In the genomic region with DNA sequence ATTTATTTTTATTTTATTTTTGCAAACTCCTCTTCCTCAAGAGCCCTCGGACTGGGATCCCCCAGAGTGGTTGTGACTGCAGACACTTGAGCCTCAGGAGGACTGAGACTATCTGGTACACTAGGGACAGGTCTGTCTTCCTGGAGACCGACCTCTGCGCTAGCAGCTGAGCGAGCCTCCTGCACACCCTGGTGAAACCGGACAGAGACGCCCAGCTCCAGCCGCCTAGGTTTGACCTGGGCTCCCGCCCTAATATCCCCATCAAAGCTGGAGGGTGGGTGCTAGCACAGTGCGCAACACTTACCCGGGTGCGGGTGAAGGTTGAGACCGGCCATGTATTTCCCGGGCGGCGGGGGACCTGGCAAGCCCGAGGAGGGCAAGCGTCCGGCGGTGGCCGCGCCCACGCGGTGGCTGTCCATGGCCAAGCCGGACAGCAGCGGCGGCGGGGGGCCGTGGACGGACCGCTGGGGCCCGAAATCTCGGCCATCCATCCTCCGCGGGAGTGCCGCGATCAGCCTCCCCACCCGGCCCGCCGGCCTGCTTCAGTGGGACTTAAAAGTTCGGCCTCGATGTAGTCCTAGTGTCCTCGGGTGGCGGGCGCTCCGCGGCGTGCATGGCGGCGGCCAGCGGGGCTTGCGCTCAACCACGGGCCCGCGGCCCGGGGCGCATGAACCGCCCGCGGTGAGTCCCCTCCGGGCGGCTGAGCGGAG, we compare ENCODE assay signal across 8 mouse cellular contexts. TPM values are rescaled to one million over a fixed set of nuclear protein-coding genes. Genes with fewer than 3 reads are reported as not detected.
A peak's percentile ranks its signal among the peaks of the same experiment; 100 is the strongest.
DNase-seq lines count a peak whose midpoint lies in the region; ATAC-seq lines count a peak whose summit lies in the region.

No protein-coding gene starts in this region.

- H3K27me3 ChIP-seq in erythroblast, embryonic 14.5 days (ENCODE audit: control insufficient read depth): peaks cover 100% of the 10 kb centered on the region
- no peaks in the 10 kb centered on the region for H3K27me3 ChIP-seq in forebrain, embryonic 14.5 days (replicated peaks; ENCODE audit: control insufficient read depth, insufficient read depth, low read length)
- no peaks in the 10 kb centered on the region for H3K27me3 ChIP-seq in hindbrain, embryonic 10.5 days (ENCODE audit: insufficient read depth, poor library complexity, severe bottlenecking)
- no peaks in the 10 kb centered on the region for H3K27me3 ChIP-seq in limb, embryonic 12.5 days
- no peaks in the 10 kb centered on the region for H3K27me3 ChIP-seq in midbrain, embryonic 16.5 days (ENCODE audit: control insufficient read depth, insufficient read depth, low read depth, low read length)

- peak; percentile 59 for DNase-seq in adrenal gland, postnatal 25 days
- no peak for DNase-seq in forebrain, embryonic 14.5 days (ENCODE audit: low spot score)
- DNase-seq in hindbrain, embryonic 10.5 days (ENCODE audit: low spot score): peak; percentile 57
- peak; percentile 38 for DNase-seq in urinary bladder, postnatal 10 days (ENCODE audit: low spot score)

- ATAC-seq in erythroblast, adult 5-6 weeks (replicated peaks; ENCODE audit: low FRiP score, poor library complexity, severe bottlenecking): no peak
- ATAC-seq in forebrain, embryonic 14.5 days: no peak
- ATAC-seq in limb, embryonic 12.5 days (ENCODE audit: insufficient number of reproducible peaks, insufficient read depth, low FRiP score, low TSS enrichment, low read depth): no peak
- ATAC-seq in midbrain, embryonic 16.5 days: no peak

- peaks cover 20% of the 10 kb centered on the region; the same call in 1 of the 2 replicates for H3K9me3 ChIP-seq in erythroblast, embryonic 14.5 days (ENCODE audit: control insufficient read depth, low read length)
- H3K9me3 ChIP-seq in forebrain, embryonic 14.5 days (replicated peaks; ENCODE audit: control insufficient read depth, low read length): no peaks in the 10 kb centered on the region
- H3K9me3 ChIP-seq in hindbrain, embryonic 10.5 days: no peaks in the 10 kb centered on the region
- H3K9me3 ChIP-seq in limb, embryonic 12.5 days: no peaks in the 10 kb centered on the region
- no peaks in the 10 kb centered on the region for H3K9me3 ChIP-seq in midbrain, embryonic 16.5 days (replicated peaks; ENCODE audit: control insufficient read depth, low read length, poor library complexity, severe bottlenecking)

- H3K4me2 ChIP-seq in forebrain, embryonic 14.5 days (ENCODE audit: low read length): peak overlapping the region; percentile 99
- peak overlapping the region; percentile 93 for H3K4me2 ChIP-seq in limb, embryonic 12.5 days
- peak overlapping the region; percentile 98 for H3K4me2 ChIP-seq in midbrain, embryonic 16.5 days (ENCODE audit: low read length)

- H3K27ac ChIP-seq in forebrain, embryonic 14.5 days (ENCODE audit: low read depth, low read length): peak overlapping the region; percentile 100
- H3K27ac ChIP-seq in hindbrain, embryonic 10.5 days: peak overlapping the region; percentile 100
- H3K27ac ChIP-seq in limb, embryonic 12.5 days: peak overlapping the region; percentile 100
- peak overlapping the region; percentile 100 for H3K27ac ChIP-seq in midbrain, embryonic 16.5 days (ENCODE audit: low read length)

- H3K4me1 ChIP-seq in erythroblast, embryonic 14.5 days (ENCODE audit: control insufficient read depth): peaks cover 19% of the 10 kb centered on the region
- H3K4me1 ChIP-seq in forebrain, embryonic 14.5 days (ENCODE audit: control insufficient read depth, insufficient read depth, low read length): peaks cover 31% of the 10 kb centered on the region
- H3K4me1 ChIP-seq in hindbrain, embryonic 10.5 days (replicated peaks): peaks cover 49% of the 10 kb centered on the region
- H3K4me1 ChIP-seq in limb, embryonic 12.5 days (replicated peaks): peaks cover 36% of the 10 kb centered on the region
- peaks cover 32% of the 10 kb centered on the region for H3K4me1 ChIP-seq in midbrain, embryonic 16.5 days (ENCODE audit: control insufficient read depth, insufficient read depth, low read length)

- under 1% methylated on average over 58 of the region's 62 CpGs for WGBS in forebrain, embryonic 14.5 days
- WGBS in hindbrain, embryonic 10.5 days: under 1% methylated on average over 61 of the region's 62 CpGs
- under 1% methylated on average over 62 of the region's 62 CpGs for WGBS in limb, embryonic 12.5 days
- WGBS in midbrain, embryonic 16.5 days: under 1% methylated on average over 57 of the region's 62 CpGs

- H3K4me3 ChIP-seq in erythroblast, embryonic 14.5 days (replicated peaks): peak overlapping the region; percentile 59
- peak overlapping the region; percentile 97 for H3K4me3 ChIP-seq in forebrain, embryonic 14.5 days (ENCODE audit: low read depth, low read length)
- H3K4me3 ChIP-seq in hindbrain, embryonic 10.5 days: peak overlapping the region; percentile 99
- H3K4me3 ChIP-seq in limb, embryonic 12.5 days (replicated peaks): peak overlapping the region; percentile 100
- H3K4me3 ChIP-seq in midbrain, embryonic 16.5 days (ENCODE audit: low read depth, low read length): peak overlapping the region; percentile 87

- H3K36me3 ChIP-seq in erythroblast, embryonic 14.5 days (ENCODE audit: control insufficient read depth): no peaks in the 10 kb centered on the region
- H3K36me3 ChIP-seq in forebrain, embryonic 14.5 days (ENCODE audit: control insufficient read depth, insufficient read depth, low read length): peaks cover 44% of the 10 kb centered on the region
- H3K36me3 ChIP-seq in hindbrain, embryonic 10.5 days: peaks cover 25% of the 10 kb centered on the region
- peaks cover 49% of the 10 kb centered on the region for H3K36me3 ChIP-seq in limb, embryonic 12.5 days
- H3K36me3 ChIP-seq in midbrain, embryonic 16.5 days (ENCODE audit: control insufficient read depth, insufficient read depth, low read length): no peaks in the 10 kb centered on the region

- H3K9ac ChIP-seq in forebrain, embryonic 14.5 days (ENCODE audit: low read length): peak overlapping the region; percentile 100
- H3K9ac ChIP-seq in limb, embryonic 12.5 days (replicated peaks): peak overlapping the region; percentile 100
- peak overlapping the region; percentile 100 for H3K9ac ChIP-seq in midbrain, embryonic 16.5 days (ENCODE audit: low read depth, low read length)

RNA-seq across cellular contexts. Expression of a gene that starts 2.6 kb away (rescaled TPM):
- 0.97 and 1.5 TPM in 2 replicates for polyA plus RNA-seq in erythroblast, embryonic 14.5 days (2012)
- 5.4 and 7.9 TPM in 2 replicates for total RNA-seq in erythroblast, adult 5-6 weeks (2015; ENCODE audit: low replicate concordance)
- total RNA-seq in erythroblast, adult 5-6 weeks (2017; ENCODE audit: low replicate concordance): 5.0 and 6.0 TPM in 2 replicates
- total RNA-seq in adrenal gland, postnatal 25 days (2021): 114 and 123 TPM in 2 replicates
- polyA plus RNA-seq in forebrain, embryonic 14.5 days (2014; fragmentation: Nextera tagmentation; extraction: Ambion mirVana): 27.5 and 36.6 TPM in 2 replicates
- polyA plus RNA-seq in hindbrain, embryonic 10.5 days (2016; fragmentation: Nextera tagmentation; extraction: Ambion mirVana): 25.2 and 39.3 TPM in 2 replicates
- polyA plus RNA-seq in limb, embryonic 12.5 days (2016; fragmentation: Nextera tagmentation; extraction: Ambion mirVana): 60.9 and 61.2 TPM in 2 replicates
- polyA plus RNA-seq in midbrain, embryonic 16.5 days (2015; fragmentation: Nextera tagmentation; extraction: Ambion mirVana): 23.3 and 27.7 TPM in 2 replicates
